Mouse (Mus musculus) left cerebral cortex, adult 2 months (tissue): Measurements from ENCODE around the gene Kifc1. TPM values are rescaled to one million over a fixed set of nuclear protein-coding genes. Genes with fewer than 3 reads are reported as not detected.

ENCODE experiments used
- DNase-seq, 2 experiments: peaks; one replicate each; pipeline ENCODE4 v3.0.0; 2021 to 2022; ENCODE audit warnings: low spot score in 2 of 2, mixed read lengths in 1 of 2; ENCODE audit errors: extremely low spot score in 1 of 2
- H3K27ac ChIP-seq: fragments of 200-600 bp; 2 replicates; pipeline ENCODE4 v1.8.1; 2022
- H3K4me3 ChIP-seq: fragments of 200-600 bp; 2 replicates; pipeline ENCODE4 v1.8.1; 2022
- CTCF ChIP-seq: fragments of 200-600 bp; IDR thresholded peaks from 2 replicates; pipeline ENCODE4 v1.8.1; 2022; ENCODE audit warnings: antibody characterized with exemption, mild to moderate bottlenecking, moderate library complexity
- intact Hi-C: fragments of 180-260 bp; cut with DNase I; formaldehyde crosslinking; loops from one replicate; pipeline ENCODE4 v1.15.1; 2025
- long read RNA-seq, 2 experiments: library from polyadenylated mRNA; stranded (forward); transcript quantifications; one replicate each; pipeline ENCODE4 v2.0.0; 2021; ENCODE audit warnings: borderline mapping rate in 2 of 2
- total RNA-seq, 2 experiments: library from RNA; stranded (reverse); gene quantifications; 2 replicates each; pipeline ENCODE4 v1.2.3; 2021

Kifc1 gene
- 1 to 10 TPM; 2.2 to 3.1 TPM for total RNA-seq
- long read RNA-seq, experiment 1 = 0 reads
- long read RNA-seq, experiment 2 = 0 reads

GRCm38 (mm10) chr17:33890533-33891059 is at the start of gene Kifc1:
Gene Kifc1, minus strand, starts transcription at chr17:33890661.
- intact Hi-C loops = loop anchor here (1.0 to 10.0 kb wide), 2 partner anchors 19 to 496 kb away; partner anchors contain the start of genes Daxx and Zfp101
- TF ChIP-seq CTCF = peak; percentile 96
- Histone ChIP-seq H3K4me3 (peak within 1 kb of the TSS; percentile 56), H3K27ac (no peak within 1 kb of the TSS)
- DNase-seq = peak; percentile 99 to 100

GRCm38 (mm10) chr17:33938783-33939182 is 48.3 kb upstream of the Kifc1 start:
- no peak overlapping the region for H3K27ac ChIP-seq
- intact Hi-C loops = no loop called here
- no peak overlapping the region for H3K4me3 ChIP-seq
- TF ChIP-seq CTCF = no peak
- no peak for DNase-seq

GRCm38 (mm10) chr17:33936993-33937392 is 46.5 kb upstream of the Kifc1 start:
- intact Hi-C loops = no loop called here
- no peak for TF ChIP-seq CTCF

GRCm38 (mm10) chr17:33935422-33936055 is 45.1 kb upstream of the Kifc1 start:
- no peak overlapping the region for H3K4me3 ChIP-seq
- no peak for TF ChIP-seq CTCF
- intact Hi-C loops = no loop called here
- no peak overlapping the region for H3K27ac ChIP-seq
- no peak for DNase-seq

More at GRCm38 (mm10) chr17:33936993-33937392, 46.5 kb upstream of the Kifc1 start:
- Histone ChIP-seq H3K27ac (no peak overlapping the region), H3K4me3 (no peak overlapping the region)
- no peak for DNase-seq

GRCm38 (mm10) chr17:33932970-33933369 is 42.5 kb upstream of the Kifc1 start:
- DNase-seq = no peak
- H3K4me3 ChIP-seq = no peak overlapping the region
- no peak overlapping the region for H3K27ac ChIP-seq
- TF ChIP-seq CTCF = no peak
- intact Hi-C loops = no loop called here

- Histone ChIP-seq H3K27ac (no peak overlapping the region), H3K4me3 (no peak overlapping the region)
- no peak for TF ChIP-seq CTCF
- no peak for DNase-seq
- intact Hi-C loops = no loop called here
Observed at GRCm38 (mm10) chr17:33932448-33932847, 42.0 kb upstream of the Kifc1 start.

GRCm38 (mm10) chr17:33931947-33932346 is 41.5 kb upstream of the Kifc1 start:
- intact Hi-C loops = no loop called here
- Histone ChIP-seq H3K4me3 (no peak overlapping the region), H3K27ac (no peak overlapping the region)
- DNase-seq = no peak
- TF ChIP-seq CTCF = no peak

- intact Hi-C loops = no loop called here
- DNase-seq = no peak
- Histone ChIP-seq H3K4me3 (peak overlapping the region; percentile 68), H3K27ac (peak overlapping the region; percentile 97)
- no peak for TF ChIP-seq CTCF
Observed at GRCm38 (mm10) chr17:33931159-33931866, 40.9 kb upstream of the Kifc1 start.

- intact Hi-C loops = no loop called here
- Histone ChIP-seq H3K4me3 (peak overlapping the region; percentile 68), H3K27ac (peak overlapping the region; percentile 97)
- peak; percentile 66 to 67 for DNase-seq
- no peak for TF ChIP-seq CTCF
Observed at GRCm38 (mm10) chr17:33930280-33931158, 40.1 kb upstream of the Kifc1 start.

GRCm38 (mm10) chr17:33929371-33930279 is 39.2 kb upstream of the Kifc1 start, which contains the start of gene Rgl2:
Gene Rgl2, plus strand, starts transcription at chr17:33929543.
- DNase-seq = peak; percentile 94 to 97
- Histone ChIP-seq H3K27ac (peak within 1 kb of the TSS; percentile 97), H3K4me3 (peak within 1 kb of the TSS; percentile 68)
- intact Hi-C loops = loop anchor here (10.0 kb wide), 1 partner anchor 1545 kb away; the partner anchor contains the start of gene Wiz
- TF ChIP-seq CTCF = peak; percentile 48
